Mouse (Mus musculus): ENCODE results near the gene Ankfy1. TPM values are rescaled to one million over a fixed set of nuclear protein-coding genes. Genes with fewer than 3 reads are reported as not detected.
"Not testable (repeated sequence)": the region's sequence is repeated elsewhere in the genome, so short reads cannot be mapped to it uniquely, and the experiment has no call there.

Ankfy1 gene
- polyA plus RNA-seq, 1 experiment, result 8.8 TPM

GRCm38 (mm10) chr11:72739048-72739447, 49.2 kb downstream of the Ankfy1 start:
- Histone ChIP-seq H3K4me3 (ENCODE audit: insufficient read depth, low read depth, low read length) (no peak overlapping the region), H3K27ac (replicated peaks; ENCODE audit: low read depth, low read length) (no peak overlapping the region), H3K4me1 (ENCODE audit: control insufficient read depth, insufficient read depth, insufficient read length, low read length) (no peaks in the 10 kb centered on the region)

GRCm38 (mm10) chr11:72751956-72752355, 62.1 kb downstream of the Ankfy1 start:
- no peak overlapping the region for H3K4me3 ChIP-seq (ENCODE audit: insufficient read depth, low read depth, low read length)
- H3K27ac ChIP-seq (replicated peaks; ENCODE audit: low read depth, low read length), result no peak overlapping the region
- no peaks in the 10 kb centered on the region for H3K4me1 ChIP-seq (ENCODE audit: control insufficient read depth, insufficient read depth, insufficient read length, low read length)

- Histone ChIP-seq H3K4me3 (ENCODE audit: insufficient read depth, low read depth, low read length) (no peak overlapping the region), H3K4me1 (ENCODE audit: control insufficient read depth, insufficient read depth, insufficient read length, low read length) (no peaks in the 10 kb centered on the region)
Measured at GRCm38 (mm10) chr11:72758316-72758715, 68.5 kb downstream of the Ankfy1 start.

GRCm38 (mm10) chr11:72759581-72759980, 69.8 kb downstream of the Ankfy1 start:
- no peak overlapping the region for H3K4me3 ChIP-seq (ENCODE audit: insufficient read depth, low read depth, low read length)

More at GRCm38 (mm10) chr11:72758316-72758715, 68.5 kb downstream of the Ankfy1 start:
- no peak overlapping the region for H3K27ac ChIP-seq (replicated peaks; ENCODE audit: low read depth, low read length)

GRCm38 (mm10) chr11:72760781-72761180, 71.0 kb downstream of the Ankfy1 start:
- Histone ChIP-seq H3K4me3 (ENCODE audit: insufficient read depth, low read depth, low read length) (no peak overlapping the region), H3K27ac (replicated peaks; ENCODE audit: low read depth, low read length) (no peak overlapping the region), H3K4me1 (ENCODE audit: control insufficient read depth, insufficient read depth, insufficient read length, low read length) (no peaks in the 10 kb centered on the region)

More at GRCm38 (mm10) chr11:72759581-72759980, 69.8 kb downstream of the Ankfy1 start:
- Histone ChIP-seq H3K4me1 (ENCODE audit: control insufficient read depth, insufficient read depth, insufficient read length, low read length) (no peaks in the 10 kb centered on the region), H3K27ac (replicated peaks; ENCODE audit: low read depth, low read length) (no peak overlapping the region)

- Histone ChIP-seq H3K4me3 (ENCODE audit: insufficient read depth, low read depth, low read length) (no peak overlapping the region), H3K4me1 (ENCODE audit: control insufficient read depth, insufficient read depth, insufficient read length, low read length) (no peaks in the 10 kb centered on the region), H3K27ac (replicated peaks; ENCODE audit: low read depth, low read length) (no peak overlapping the region)
Measured at GRCm38 (mm10) chr11:72764270-72764669, 74.5 kb downstream of the Ankfy1 start.

GRCm38 (mm10) chr11:72767716-72768115, 77.9 kb downstream of the Ankfy1 start:
- H3K4me1 ChIP-seq (ENCODE audit: control insufficient read depth, insufficient read depth, insufficient read length, low read length), result no peaks in the 10 kb centered on the region
- H3K4me3 ChIP-seq (ENCODE audit: insufficient read depth, low read depth, low read length), result no peak overlapping the region
- no peak overlapping the region for H3K27ac ChIP-seq (replicated peaks; ENCODE audit: low read depth, low read length)

- H3K4me1 ChIP-seq (ENCODE audit: control insufficient read depth, insufficient read depth, insufficient read length, low read length), result no peaks in the 10 kb centered on the region
- H3K4me3 ChIP-seq (ENCODE audit: insufficient read depth, low read depth, low read length), result no peak overlapping the region
- no peak overlapping the region for H3K27ac ChIP-seq (replicated peaks; ENCODE audit: low read depth, low read length)
Measured at GRCm38 (mm10) chr11:72769061-72769460, 79.3 kb downstream of the Ankfy1 start.

GRCm38 (mm10) chr11:72770324-72770723, 80.5 kb downstream of the Ankfy1 start:
- H3K4me1 ChIP-seq (ENCODE audit: control insufficient read depth, insufficient read depth, insufficient read length, low read length), result no peaks in the 10 kb centered on the region
- no peak overlapping the region for H3K4me3 ChIP-seq (ENCODE audit: insufficient read depth, low read depth, low read length)
- H3K27ac ChIP-seq (replicated peaks; ENCODE audit: low read depth, low read length), result no peak overlapping the region

- no peak overlapping the region for H3K27ac ChIP-seq (replicated peaks; ENCODE audit: low read depth, low read length)
- no peak overlapping the region for H3K4me3 ChIP-seq (ENCODE audit: insufficient read depth, low read depth, low read length)
- no peaks in the 10 kb centered on the region for H3K4me1 ChIP-seq (ENCODE audit: control insufficient read depth, insufficient read depth, insufficient read length, low read length)
Measured at GRCm38 (mm10) chr11:72770816-72771215, 81.0 kb downstream of the Ankfy1 start.

- no peaks in the 10 kb centered on the region for H3K4me1 ChIP-seq (ENCODE audit: control insufficient read depth, insufficient read depth, insufficient read length, low read length)
- H3K27ac ChIP-seq (replicated peaks; ENCODE audit: low read depth, low read length), result no peak overlapping the region
- H3K4me3 ChIP-seq (ENCODE audit: insufficient read depth, low read depth, low read length), result no peak overlapping the region
Measured at GRCm38 (mm10) chr11:72771461-72771860, 81.7 kb downstream of the Ankfy1 start.

GRCm38 (mm10) chr11:72772611-72773010, 82.8 kb downstream of the Ankfy1 start:
- H3K4me1 ChIP-seq (ENCODE audit: control insufficient read depth, insufficient read depth, insufficient read length, low read length); H3K27ac ChIP-seq (replicated peaks; ENCODE audit: low read depth, low read length); H3K4me3 ChIP-seq (ENCODE audit: insufficient read depth, low read depth, low read length): not testable (repeated sequence)

GRCm38 (mm10) chr11:72778957-72779356, 89.2 kb downstream of the Ankfy1 start:
- no peak overlapping the region for H3K4me3 ChIP-seq (ENCODE audit: insufficient read depth, low read depth, low read length)
- H3K4me1 ChIP-seq (ENCODE audit: control insufficient read depth, insufficient read depth, insufficient read length, low read length), result no peaks in the 10 kb centered on the region
- no peak overlapping the region for H3K27ac ChIP-seq (replicated peaks; ENCODE audit: low read depth, low read length)

- Histone ChIP-seq H3K4me1 (ENCODE audit: control insufficient read depth, insufficient read depth, insufficient read length, low read length) (no peaks in the 10 kb centered on the region), H3K4me3 (ENCODE audit: insufficient read depth, low read depth, low read length) (no peak overlapping the region), H3K27ac (replicated peaks; ENCODE audit: low read depth, low read length) (no peak overlapping the region)
Measured at GRCm38 (mm10) chr11:72782103-72782502, 92.3 kb downstream of the Ankfy1 start.

GRCm38 (mm10) chr11:72782503-72782902, 92.7 kb downstream of the Ankfy1 start:
- Histone ChIP-seq H3K4me1 (ENCODE audit: control insufficient read depth, insufficient read depth, insufficient read length, low read length) (no peaks in the 10 kb centered on the region), H3K27ac (replicated peaks; ENCODE audit: low read depth, low read length) (no peak overlapping the region), H3K4me3 (ENCODE audit: insufficient read depth, low read depth, low read length) (no peak overlapping the region)

GRCm38 (mm10) chr11:72792033-72792432, 102.2 kb downstream of the Ankfy1 start:
- no peak overlapping the region for H3K4me3 ChIP-seq (ENCODE audit: insufficient read depth, low read depth, low read length)
- H3K27ac ChIP-seq (replicated peaks; ENCODE audit: low read depth, low read length), result no peak overlapping the region
- no peaks in the 10 kb centered on the region for H3K4me1 ChIP-seq (ENCODE audit: control insufficient read depth, insufficient read depth, insufficient read length, low read length)

GRCm38 (mm10) chr11:72795149-72795454, 105.3 kb downstream of the Ankfy1 start:
- peak overlapping the region; percentile 90 for H3K4me3 ChIP-seq (ENCODE audit: insufficient read depth, low read depth, low read length)
- H3K4me1 ChIP-seq (ENCODE audit: control insufficient read depth, insufficient read depth, insufficient read length, low read length), result peaks cover 6% of the 10 kb centered on the region; the same call in 1 of the 2 replicates
- peak overlapping the region; percentile 96 for H3K27ac ChIP-seq (replicated peaks; ENCODE audit: low read depth, low read length)

Data from brown adipose tissue, adult 24 weeks (tissue).